Mouse (Mus musculus) erythroblast, embryonic 14.5 days (primary cell): ENCODE results near the gene Msl2.

Experiments
- GATA1 ChIP-seq: IDR thresholded peaks from 2 replicates; pipeline ENCODE4 v1.6.1; 2012; ENCODE audit warnings: low read length, inconsistent platforms, mixed read lengths
- TAL1 ChIP-seq: IDR thresholded peaks from 3 replicates; pipeline ENCODE4 v1.6.1; 2012; ENCODE audit warnings: low read length, inconsistent platforms, mixed read lengths

GRCm38 (mm10) chr9:101074332-101075021 is 576 bp downstream of the Msl2 start:
- TF ChIP-seq GATA1 (no peak), TAL1 (no peak)
